Mouse (Mus musculus): Measurements from ENCODE around the gene Aqp6. TPM values are rescaled to one million over a fixed set of nuclear protein-coding genes. Genes with fewer than 3 reads are reported as not detected.

Aqp6 gene
- total RNA-seq, 4 experiments from 2014 or later: not detected

DNA sequence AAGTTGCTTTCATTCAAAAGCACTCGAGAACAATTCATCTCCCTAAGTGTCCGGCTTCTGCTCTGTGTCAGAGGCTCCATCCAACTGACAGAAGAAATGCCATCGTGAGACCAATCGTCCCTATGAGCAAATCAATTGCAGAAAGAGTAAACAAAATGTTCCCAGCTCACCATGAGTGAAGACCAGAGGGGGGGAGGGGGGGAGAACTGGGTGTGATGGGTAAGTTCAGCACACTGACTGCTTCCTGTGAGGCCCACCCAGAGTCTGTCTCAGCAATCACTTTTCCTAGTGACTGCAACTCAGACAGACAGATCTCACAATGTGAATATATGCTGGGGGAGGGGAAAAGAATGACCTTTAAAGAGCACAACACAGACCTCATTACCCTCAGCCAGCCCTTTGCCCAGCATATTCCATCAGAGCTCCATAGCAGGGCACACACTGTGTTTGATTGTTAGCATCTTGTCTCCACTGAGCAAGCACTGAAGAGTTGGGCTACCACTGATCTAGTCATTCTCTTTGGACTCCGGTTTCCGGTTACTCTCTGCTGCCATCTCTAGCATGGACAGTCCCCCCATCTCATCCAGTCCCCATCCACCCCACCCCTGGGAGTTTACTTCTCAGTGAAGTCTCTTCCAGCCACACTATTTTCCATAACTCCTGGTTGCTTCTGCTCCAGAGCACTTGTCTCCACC lies 48.0 kb downstream of the Aqp6 start:
- DNase-seq: no peak

- no peak for DNase-seq
Measured at GRCm38 (mm10) chr15:99650304-99650703, 49.1 kb downstream of the Aqp6 start.

- peak; percentile 95 for DNase-seq
Measured at GRCm38 (mm10) chr15:99651163-99651872, 50.1 kb downstream of the Aqp6 start, which contains the start of gene Racgap1. TSS of gene Racgap1 (minus strand) at chr15:99651656.

DNA sequence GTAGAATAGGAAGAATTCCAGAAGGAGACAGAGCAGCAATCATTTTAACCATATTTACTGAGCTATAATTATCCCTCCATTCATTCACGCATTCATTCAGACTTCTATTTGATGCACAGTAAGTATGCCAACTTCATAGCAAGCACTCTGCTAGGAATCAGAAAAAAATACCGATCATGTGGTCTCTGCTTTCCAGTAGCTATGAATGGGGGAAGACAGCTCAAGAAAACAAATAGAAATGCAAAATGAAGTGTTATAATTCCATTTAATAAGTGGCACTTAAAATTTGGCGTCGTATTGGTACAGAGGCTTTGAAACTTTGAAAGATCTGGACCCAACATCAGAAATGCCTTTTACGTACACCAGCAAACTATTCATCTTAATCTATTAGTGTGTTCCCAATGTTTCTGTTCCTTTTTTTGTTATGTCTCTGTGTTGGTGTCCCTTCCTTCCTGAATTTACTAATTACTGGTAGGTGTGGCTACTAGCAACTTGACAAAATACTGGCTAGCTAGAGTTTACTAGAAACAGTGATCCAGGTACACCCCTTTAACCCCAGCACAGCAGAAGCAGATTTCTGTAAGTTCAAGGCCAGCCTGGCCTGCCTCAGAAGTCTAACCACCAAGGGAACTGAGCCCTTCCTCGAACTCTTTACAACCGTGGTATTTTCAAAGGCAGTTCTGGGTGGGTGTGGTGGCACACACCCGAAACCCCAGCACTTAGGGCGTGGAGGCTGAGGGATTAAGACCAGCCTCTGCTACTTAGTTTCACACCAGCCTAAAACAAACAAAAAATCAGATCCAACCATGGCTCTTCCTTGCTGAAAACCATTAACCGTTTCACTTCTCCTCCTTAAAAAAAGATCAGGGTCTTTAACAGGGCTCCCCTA lies 51.0 kb downstream of the Aqp6 start:
- no peak for DNase-seq

GRCm38 (mm10) chr15:99653291-99653690 lies 52.1 kb downstream of the Aqp6 start:
- DNase-seq: no peak

DNA sequence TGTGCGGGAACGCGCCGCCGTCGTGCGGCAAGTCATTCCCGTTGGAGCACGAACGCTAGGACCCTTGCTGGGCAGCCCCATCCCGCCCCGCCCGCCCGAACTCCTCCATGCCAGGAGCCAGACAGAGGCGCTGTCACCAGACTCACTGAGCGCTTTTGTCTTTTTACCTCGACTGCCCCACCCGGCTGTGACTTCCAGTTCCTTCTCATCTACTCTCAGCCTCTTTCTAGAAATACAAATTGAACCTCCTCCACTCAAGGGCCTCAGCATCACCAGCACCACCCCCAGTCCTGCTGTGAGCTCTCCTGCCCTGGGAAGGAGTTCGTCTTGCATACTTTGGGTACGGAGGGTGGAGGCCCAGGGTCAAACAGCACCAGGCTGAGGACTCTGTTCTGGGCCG lies 52.7 kb downstream of the Aqp6 start:
- DNase-seq: no peak

Other genes starting within 250 kb of the Aqp6 start
- gene Fmnl3, start 230.9 kb upstream of the Aqp6 start, total RNA-seq (2022): 10 to 100 TPM; 16.5 to 29.3 (median 24.4) TPM
- gene Tmbim6, start 208.5 kb upstream of the Aqp6 start, total RNA-seq (2022): 100 to 1,000 TPM; 442 to 837 (median 596) TPM
- gene Nckap5l, start 143.7 kb upstream of the Aqp6 start, total RNA-seq (2022): 10 to 100 TPM; 20.2 to 54.8 (median 28.3) TPM
- gene Bcdin3d, start 126.7 kb upstream of the Aqp6 start, total RNA-seq (2022): 1 to 10 TPM; 5.2 to 8.1 (median 7.1) TPM
- gene Faim2, start 73.2 kb upstream of the Aqp6 start, total RNA-seq (2022): 10 to 100 TPM; 33.7 to 54.7 (median 43.2) TPM
- gene Aqp2, start 22.3 kb upstream of the Aqp6 start, total RNA-seq (2022): 1 to 10 TPM; 1.0 to 5.2 (median 1.9) TPM
- 1 to 10 TPM in 1 of 4 experiments, under 1 TPM in 3; 0.43 to 2.1 (median 0.73) TPM for gene Aqp5, start 10.6 kb upstream of the Aqp6 start, total RNA-seq (2022)
- 1 to 10 TPM; 2.5 to 5.6 (median 4.8) TPM for gene Racgap1, start 50.3 kb downstream of the Aqp6 start, total RNA-seq (2022)
- 1 to 10 TPM; 1.4 to 2.5 (median 1.8) TPM for gene Asic1, start 69.0 kb downstream of the Aqp6 start, total RNA-seq (2022)
- 10 to 100 TPM; 45.2 to 90.5 (median 62.8) TPM for gene Smarcd1, start 100.7 kb downstream of the Aqp6 start, total RNA-seq (2022)
- 10 to 100 TPM; 30.4 to 55.2 (median 34.8) TPM for gene Gm17349, start 104.1 kb downstream of the Aqp6 start, total RNA-seq (2022)
- 100 to 1,000 TPM; 189 to 666 (median 461) TPM for gene Gpd1, start 116.1 kb downstream of the Aqp6 start, total RNA-seq (2022)
- gene Cox14, start 124.2 kb downstream of the Aqp6 start, total RNA-seq (2022): 100 to 1,000 TPM; 200 to 304 (median 253) TPM
- gene Cers5, start 171.5 kb downstream of the Aqp6 start, total RNA-seq (2022): 10 to 100 TPM; 58.2 to 67.4 (median 59.8) TPM

All from adrenal gland, adult 8-10 months (tissue).